ENCODE assay signal across 8 mouse cellular contexts in the genomic region with DNA sequence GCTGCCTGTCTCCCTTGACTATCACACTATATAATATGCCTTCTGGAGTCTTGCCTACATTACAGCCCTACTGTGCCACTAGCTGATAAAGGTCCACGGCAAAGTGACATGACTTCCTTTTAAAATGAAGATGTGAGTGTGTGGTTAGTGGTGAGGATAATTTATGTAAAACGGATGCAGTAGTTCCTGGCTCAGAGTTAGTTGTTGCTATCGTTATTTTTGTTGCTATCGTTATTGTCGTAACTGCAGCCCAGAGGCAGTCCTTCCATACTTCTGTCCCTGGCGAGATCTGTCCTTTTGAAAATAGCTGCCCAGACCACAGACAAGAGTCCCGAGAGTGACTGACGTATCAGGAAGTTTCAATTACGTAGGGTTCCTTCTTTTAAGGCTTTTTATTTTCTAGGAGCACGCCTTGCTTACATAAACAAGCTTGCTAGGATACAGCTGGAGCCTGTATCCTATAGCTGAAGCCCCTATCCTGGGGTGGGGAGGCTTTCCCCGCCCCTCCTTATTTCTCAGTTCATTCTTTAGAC. TPM values are rescaled to one million over a fixed set of nuclear protein-coding genes. Genes with fewer than 3 reads are reported as not detected.
DNase-seq lines count a peak whose midpoint lies in the region; ATAC-seq and TF ChIP-seq lines count a peak whose summit lies in the region.

No protein-coding gene starts in this region.

- DNase-seq in forebrain, embryonic 11.5 days (ENCODE audit: low spot score), result no peak
- no peak for DNase-seq in lung, adult 2 months
- DNase-seq in adrenal gland, postnatal 10 days, result no peak
- no peak for DNase-seq in frontal cortex, postnatal 36 days (ENCODE audit: low spot score in 2 of 2)

- no peak; the same call in 1 of the 2 replicates for ATAC-seq in forebrain, embryonic 13.5 days
- ATAC-seq in forebrain, embryonic 11.5 days (replicated peaks; ENCODE audit: low FRiP score), result no peak
- ATAC-seq in lung, embryonic 16.5 days (ENCODE audit: low read depth), result peak; percentile 67
- no peak for ATAC-seq in intestine, embryonic 15.5 days
- no peak for ATAC-seq in neural tube, embryonic 15.5 days (ENCODE audit: low FRiP score)

- no peak overlapping the region for H3K4me3 ChIP-seq in forebrain, embryonic 13.5 days
- no peak overlapping the region for H3K4me3 ChIP-seq in forebrain, embryonic 11.5 days (ENCODE audit: low read depth, low read length)
- H3K4me3 ChIP-seq in lung, embryonic 16.5 days (ENCODE audit: low read length), result peak overlapping the region; percentile 18; the same call in 1 of the 2 replicates
- H3K4me3 ChIP-seq in lung, adult 2 months (replicated peaks; ENCODE audit: extremely low read depth, low read depth, low read length), result no peak overlapping the region
- H3K4me3 ChIP-seq in intestine, embryonic 15.5 days (replicated peaks), result no peak overlapping the region
- H3K4me3 ChIP-seq in neural tube, embryonic 15.5 days (replicated peaks), result no peak overlapping the region

- 63% methylated on average over 11 of the region's 11 CpGs for WGBS in forebrain, embryonic 13.5 days
- WGBS in forebrain, embryonic 11.5 days, result 78% methylated on average over 11 of the region's 11 CpGs
- 36% methylated on average over 11 of the region's 11 CpGs for WGBS in lung, embryonic 16.5 days
- WGBS in lung, adult 2 months, result 33% methylated on average over 11 of the region's 11 CpGs
- WGBS in intestine, embryonic 15.5 days, result 60% methylated on average over 11 of the region's 11 CpGs
- 66% methylated on average over 11 of the region's 11 CpGs for WGBS in neural tube, embryonic 15.5 days

- no peak overlapping the region for H3K4me2 ChIP-seq in forebrain, embryonic 13.5 days
- no peak overlapping the region for H3K4me2 ChIP-seq in forebrain, embryonic 11.5 days (ENCODE audit: low read depth, low read length, severe bottlenecking)
- H3K4me2 ChIP-seq in lung, embryonic 16.5 days (ENCODE audit: low read depth, low read length), result peak overlapping the region; percentile 44
- H3K4me2 ChIP-seq in intestine, embryonic 15.5 days (replicated peaks), result 0 out of 2 replicates have a peak overlapping the region, but pooled peaks have one; percentile 0
- no peak overlapping the region for H3K4me2 ChIP-seq in neural tube, embryonic 15.5 days

- peaks cover 10% of the 10 kb centered on the region for H3K36me3 ChIP-seq in forebrain, embryonic 13.5 days (ENCODE audit: poor library complexity, severe bottlenecking)
- no peaks in the 10 kb centered on the region for H3K36me3 ChIP-seq in forebrain, embryonic 11.5 days (ENCODE audit: control insufficient read depth, insufficient read depth, low read length)
- H3K36me3 ChIP-seq in lung, embryonic 16.5 days (ENCODE audit: control insufficient read depth, insufficient read depth, low read length), result no peaks in the 10 kb centered on the region
- no peaks in the 10 kb centered on the region for H3K36me3 ChIP-seq in intestine, embryonic 15.5 days
- no peaks in the 10 kb centered on the region for H3K36me3 ChIP-seq in neural tube, embryonic 15.5 days

- TF ChIP-seq POLR2A in lung, adult 2 months (IDR thresholded peaks at IDR 0.05; ENCODE audit: borderline replicate concordance, extremely low read depth, low read depth, low read length), result no peak

- no peak for TF ChIP-seq CTCF in lung, adult 2 months (IDR thresholded peaks at IDR 0.05; ENCODE audit: insufficient read depth, low read length)

- no peaks in the 10 kb centered on the region for H3K27me3 ChIP-seq in forebrain, embryonic 13.5 days
- H3K27me3 ChIP-seq in forebrain, embryonic 11.5 days (ENCODE audit: control insufficient read depth, insufficient read depth, low read length), result no peaks in the 10 kb centered on the region
- H3K27me3 ChIP-seq in lung, embryonic 16.5 days (ENCODE audit: control insufficient read depth, insufficient read depth, low read depth, low read length), result no peaks in the 10 kb centered on the region
- H3K27me3 ChIP-seq in intestine, embryonic 15.5 days (replicated peaks), result no peaks in the 10 kb centered on the region
- H3K27me3 ChIP-seq in neural tube, embryonic 15.5 days (replicated peaks), result no peaks in the 10 kb centered on the region

- H3K9me3 ChIP-seq in forebrain, embryonic 13.5 days (replicated peaks), result no peaks in the 10 kb centered on the region
- H3K9me3 ChIP-seq in forebrain, embryonic 11.5 days (ENCODE audit: control insufficient read depth, low read length), result no peaks in the 10 kb centered on the region
- H3K9me3 ChIP-seq in lung, embryonic 16.5 days (ENCODE audit: control insufficient read depth, low read length), result no peaks in the 10 kb centered on the region
- H3K9me3 ChIP-seq in intestine, embryonic 15.5 days, result no peaks in the 10 kb centered on the region
- H3K9me3 ChIP-seq in neural tube, embryonic 15.5 days (replicated peaks), result no peaks in the 10 kb centered on the region

- H3K9ac ChIP-seq in forebrain, embryonic 13.5 days, result no peak overlapping the region
- no peak overlapping the region for H3K9ac ChIP-seq in forebrain, embryonic 11.5 days (ENCODE audit: low read length)
- peak overlapping the region; percentile 37 for H3K9ac ChIP-seq in lung, embryonic 16.5 days (ENCODE audit: low read length)
- H3K9ac ChIP-seq in intestine, embryonic 15.5 days, result no peak overlapping the region
- no peak overlapping the region for H3K9ac ChIP-seq in neural tube, embryonic 15.5 days (replicated peaks)

- H3K27ac ChIP-seq in forebrain, embryonic 13.5 days, result 0 out of 2 replicates have a peak overlapping the region, but pooled peaks have one; percentile 21
- H3K27ac ChIP-seq in forebrain, embryonic 11.5 days (ENCODE audit: low read depth, low read length), result no peak overlapping the region
- peak overlapping the region; percentile 88 for H3K27ac ChIP-seq in lung, embryonic 16.5 days (ENCODE audit: low read length)
- no peak overlapping the region for H3K27ac ChIP-seq in intestine, embryonic 15.5 days
- peak overlapping the region; percentile 58; the same call in 1 of the 2 replicates for H3K27ac ChIP-seq in neural tube, embryonic 15.5 days (replicated peaks)

- peaks cover 43% of the 10 kb centered on the region for H3K4me1 ChIP-seq in forebrain, embryonic 13.5 days
- peaks cover 15% of the 10 kb centered on the region; the same call in 1 of the 2 replicates for H3K4me1 ChIP-seq in forebrain, embryonic 11.5 days (replicated peaks; ENCODE audit: control insufficient read depth, insufficient read depth, low read length)
- peaks cover 39% of the 10 kb centered on the region for H3K4me1 ChIP-seq in lung, embryonic 16.5 days (replicated peaks; ENCODE audit: control insufficient read depth, insufficient read depth, low read length)
- peaks cover 14% of the 10 kb centered on the region for H3K4me1 ChIP-seq in lung, adult 2 months (ENCODE audit: control insufficient read depth, insufficient read depth, low read length)
- H3K4me1 ChIP-seq in intestine, embryonic 15.5 days (replicated peaks), result peaks cover 25% of the 10 kb centered on the region
- H3K4me1 ChIP-seq in neural tube, embryonic 15.5 days, result peaks cover 46% of the 10 kb centered on the region

RNA-seq across cellular contexts. Expression of gene Lrrc8d, which starts 18.4 kb away (rescaled TPM):
- 27.2 and 27.3 TPM in 2 replicates for polyA plus RNA-seq in forebrain, embryonic 13.5 days (2015; fragmentation: Nextera tagmentation; extraction: Ambion mirVana)
- polyA plus RNA-seq in forebrain, embryonic 11.5 days (2014; fragmentation: Nextera tagmentation; extraction: Ambion mirVana), result 26.8 and 28.9 TPM in 2 replicates
- polyA plus RNA-seq in lung, embryonic 16.5 days (2015; fragmentation: Nextera tagmentation; extraction: Ambion mirVana), result 15.5 and 19.7 TPM in 2 replicates
- 11.3 and 16.6 TPM in 2 replicates for polyA plus RNA-seq in lung, adult 2 months (2012; rRNA removed)
- polyA plus RNA-seq in intestine, embryonic 15.5 days (2015; fragmentation: Nextera tagmentation; extraction: Ambion mirVana), result 14.8 and 16.2 TPM in 2 replicates
- 28.6 and 29.4 TPM in 2 replicates for polyA plus RNA-seq in neural tube, embryonic 15.5 days (2015; fragmentation: Nextera tagmentation; extraction: Ambion mirVana)
- 10 to 100 TPM; 61.3 to 77.2 TPM for total RNA-seq in adrenal gland, postnatal 10 days (2021)

Comparison
In these comparisons a context has a peak if more than half of its experiments do, and no peak if none do; other contexts are left out.
1. H3K27ac ChIP-seq: peak in forebrain, embryonic 13.5 days (single experiment), lung, embryonic 16.5 days (single experiment) and neural tube, embryonic 15.5 days (single experiment); none in forebrain, embryonic 11.5 days (single experiment) and intestine, embryonic 15.5 days (single experiment).
2. H3K4me2 ChIP-seq: peak in lung, embryonic 16.5 days (single experiment) and intestine, embryonic 15.5 days (single experiment); none in forebrain, embryonic 13.5 days (single experiment), forebrain, embryonic 11.5 days (single experiment) and neural tube, embryonic 15.5 days (single experiment).